Mouse (Mus musculus) kidney, postnatal 25 days (tissue): ENCODE measurements around the gene Zfyve27.

ENCODE experiments used
- DNase-seq, 2 experiments: peaks; one replicate each; pipeline ENCODE4 v3.0.0; 2021; ENCODE audit warnings: mixed read lengths in 2 of 2

The Zfyve27 gene

GRCm38 (mm10) chr19:42144067-42144466 is 19.7 kb upstream of the Zfyve27 start:
- no peak for DNase-seq

GRCm38 (mm10) chr19:42144541-42145167 is 19.1 kb upstream of the Zfyve27 start:
- DNase-seq: peak; percentile 90 to 98

- DNase-seq: no peak
Measured at GRCm38 (mm10) chr19:42145210-42145609, 18.5 kb upstream of the Zfyve27 start.

- no peak for DNase-seq
Measured at GRCm38 (mm10) chr19:42145731-42146130, 18.0 kb upstream of the Zfyve27 start.

GRCm38 (mm10) chr19:42146276-42147010 is 17.3 kb upstream of the Zfyve27 start:
- peak in 1 of 2 experiments; percentile 63 for DNase-seq

- DNase-seq: peak; percentile 80 to 91
Measured at GRCm38 (mm10) chr19:42147170-42147768, 16.5 kb upstream of the Zfyve27 start, which contains the start of gene Marveld1. Gene Marveld1 (plus strand): TSS chr19:42147400.

- DNase-seq: peak; percentile 63 to 83
Measured at GRCm38 (mm10) chr19:42147769-42148568, 15.8 kb upstream of the Zfyve27 start.

GRCm38 (mm10) chr19:42148569-42148860 is 15.2 kb upstream of the Zfyve27 start:
- DNase-seq: no peak

GRCm38 (mm10) chr19:42151990-42152389 is 11.8 kb upstream of the Zfyve27 start:
- DNase-seq: peak; percentile 89 to 93

GRCm38 (mm10) chr19:42157493-42158237 is 6.1 kb upstream of the Zfyve27 start:
- DNase-seq: no peak

- no peak for DNase-seq
Measured at GRCm38 (mm10) chr19:42158246-42159017, 5.3 kb upstream of the Zfyve27 start.

GRCm38 (mm10) chr19:42164188-42164587 is 437 bp downstream of the Zfyve27 start:
- no peak for DNase-seq

- peak; percentile 83 to 95 for DNase-seq
Measured at GRCm38 (mm10) chr19:42166130-42166529, 2.4 kb downstream of the Zfyve27 start.

GRCm38 (mm10) chr19:42166766-42167165 is 3.0 kb downstream of the Zfyve27 start:
- DNase-seq: no peak

GRCm38 (mm10) chr19:42167489-42167888 is 3.7 kb downstream of the Zfyve27 start:
- no peak for DNase-seq

GRCm38 (mm10) chr19:42169322-42169975 is 5.7 kb downstream of the Zfyve27 start:
- peak; percentile 48 to 63 for DNase-seq

- DNase-seq: peak; percentile 96 to 97
Measured at GRCm38 (mm10) chr19:42170025-42170969, 6.5 kb downstream of the Zfyve27 start.

- no peak for DNase-seq
Measured at GRCm38 (mm10) chr19:42176841-42177240, 13.1 kb downstream of the Zfyve27 start.

GRCm38 (mm10) chr19:42177461-42177860 is 13.7 kb downstream of the Zfyve27 start:
- no peak for DNase-seq

- no peak for DNase-seq
Measured at GRCm38 (mm10) chr19:42179356-42179755, 15.6 kb downstream of the Zfyve27 start.
